Mouse (Mus musculus): ENCODE measurements around the gene Spn. TPM values are rescaled to one million over a fixed set of nuclear protein-coding genes. Genes with fewer than 3 reads are reported as not detected.

Gene Spn
- total and polyA plus RNA-seq, 3 experiments, result 135 to 184 (median 169) TPM

- Histone ChIP-seq H3K4me3 (ENCODE audit: control insufficient read depth in 1 of 2, insufficient read depth in 1 of 2, low read depth in 2 of 2, low read length in 2 of 2) (no peak overlapping the region), H3K27me3 (ENCODE audit: control insufficient read depth in 1 of 2, insufficient read depth in 2 of 2, low read length in 2 of 2) (no peaks in the 10 kb centered on the region), H3K36me3 (ENCODE audit: control insufficient read depth in 1 of 2, insufficient read depth in 2 of 2, low read length in 2 of 2) (peaks cover 0 to under 1% of the 10 kb centered on the region in 2 experiments; a peak in 2 of 4 replicates), H3K4me1 (ENCODE audit: control insufficient read depth in 1 of 2, insufficient read depth in 2 of 2, low read length in 2 of 2) (peaks cover 0 to 8% of the 10 kb centered on the region in 2 experiments; a peak in 2 of 4 replicates), H3K9me3 (replicated peaks; ENCODE audit: insufficient read depth, low read length) (no peaks in the 10 kb centered on the region), H3K27ac (ENCODE audit: control insufficient read depth, low read depth, low read length) (no peak overlapping the region), H3K79me2 (ENCODE audit: control insufficient read depth, insufficient read depth, low read length, poor library complexity) (no peaks in the 10 kb centered on the region), H3K9ac (ENCODE audit: control insufficient read depth, low read depth, low read length, poor library complexity, severe bottlenecking) (no peak overlapping the region)
- DNase-seq (ENCODE audit: low read depth, low spot score), result no peak
- no peak for TF ChIP-seq BHLHE40 (IDR thresholded peaks at IDR 0.05; ENCODE audit: borderline replicate concordance, low read depth, low read length)
- no peak for TF ChIP-seq ZKSCAN1 (IDR thresholded peaks at IDR 0.05; ENCODE audit: low read depth, low read length)
- no peak for TF ChIP-seq ZNF384 (IDR thresholded peaks at IDR 0.05; ENCODE audit: low read depth, low read length)
- TF ChIP-seq POLR2A (IDR thresholded peaks at IDR 0.05; ENCODE audit: control insufficient read depth in 1 of 2, insufficient read depth in 1 of 2, low read depth in 1 of 2, low read length in 2 of 2, poor library complexity in 1 of 2), result no peak
- TF ChIP-seq UBTF (IDR thresholded peaks at IDR 0.05; ENCODE audit: borderline replicate concordance, insufficient read depth, low read depth, low read length), result no peak
- TF ChIP-seq ELF1 (IDR thresholded peaks at IDR 0.05; ENCODE audit: low read depth, low read length), result no peak
- no peak for TF ChIP-seq SIN3A (IDR thresholded peaks at IDR 0.05; ENCODE audit: low read length)
- no peak for TF ChIP-seq USF2 (IDR thresholded peaks at IDR 0.05; ENCODE audit: borderline replicate concordance in 1 of 2, insufficient read depth in 1 of 2, low read depth in 1 of 2, low read length in 2 of 2)
- no peak for TF ChIP-seq MAX (IDR thresholded peaks at IDR 0.05; ENCODE audit: low read length)
- no peak for TF ChIP-seq RAD21 (IDR thresholded peaks at IDR 0.05; ENCODE audit: low read depth, low read length)
- TF ChIP-seq GATA1 (IDR thresholded peaks at IDR 0.05; ENCODE audit: low read depth, low read length), result no peak
- no peak for TF ChIP-seq ZMIZ1 (IDR thresholded peaks at IDR 0.05; ENCODE audit: low read depth, low read length)
- no peak for TF ChIP-seq KAT2A (conservative IDR thresholded peaks at IDR 0.05; ENCODE audit: low read depth, low read length)
- TF ChIP-seq NRF1 (IDR thresholded peaks at IDR 0.05; ENCODE audit: insufficient read depth, low read depth, low read length, poor library complexity, severe bottlenecking), result no peak
These were observed 18.8 kb downstream of the Spn start for GRCm38 (mm10) chr7:127118671-127119445.

GRCm38 (mm10) chr7:127117948-127118347, 19.7 kb downstream of the Spn start:
- Histone ChIP-seq H3K4me1 (ENCODE audit: control insufficient read depth in 1 of 2, insufficient read depth in 2 of 2, low read length in 2 of 2) (peaks cover under 1 to 17% of the 10 kb centered on the region in 2 experiments; a peak in 3 of 4 replicates), H3K9me3 (replicated peaks; ENCODE audit: insufficient read depth, low read length) (no peaks in the 10 kb centered on the region), H3K36me3 (ENCODE audit: control insufficient read depth in 1 of 2, insufficient read depth in 2 of 2, low read length in 2 of 2) (peaks cover 0 to 6% of the 10 kb centered on the region in 2 experiments; a peak in 2 of 4 replicates), H3K4me3 (ENCODE audit: control insufficient read depth in 1 of 2, insufficient read depth in 1 of 2, low read depth in 2 of 2, low read length in 2 of 2) (no peak overlapping the region), H3K27me3 (ENCODE audit: control insufficient read depth in 1 of 2, insufficient read depth in 2 of 2, low read length in 2 of 2) (no peaks in the 10 kb centered on the region), H3K9ac (ENCODE audit: control insufficient read depth, low read depth, low read length, poor library complexity, severe bottlenecking) (no peak overlapping the region), H3K27ac (ENCODE audit: control insufficient read depth, low read depth, low read length) (no peak overlapping the region), H3K79me2 (ENCODE audit: control insufficient read depth, insufficient read depth, low read length, poor library complexity) (no peaks in the 10 kb centered on the region)
- peak; percentile 49 for TF ChIP-seq SMC3 (IDR thresholded peaks at IDR 0.05; ENCODE audit: low read depth, low read length)
- TF ChIP-seq ZKSCAN1 (IDR thresholded peaks at IDR 0.05; ENCODE audit: low read depth, low read length), result no peak
- no peak for TF ChIP-seq TBP (IDR thresholded peaks at IDR 0.05; ENCODE audit: low read depth, low read length)
- peak; percentile 49 for TF ChIP-seq RAD21 (IDR thresholded peaks at IDR 0.05; ENCODE audit: low read depth, low read length)
- TF ChIP-seq TAL1 (IDR thresholded peaks at IDR 0.05; ENCODE audit: low read length), result no peak
- peak in 2 of 3 experiments; percentile 7 to 48; a peak in 2 of 6 replicates for TF ChIP-seq CTCF (IDR thresholded peaks at IDR 0.05 in 2 of 3, conservative IDR thresholded peaks at IDR 0.05 in 1 of 3; ENCODE audit: control insufficient read depth in 1 of 3, insufficient read depth in 1 of 3, low read depth in 2 of 3, low read length in 3 of 3, poor library complexity in 1 of 3, severe bottlenecking in 1 of 3)
- peak; percentile 12; the same call in 1 of the 2 replicates for TF ChIP-seq ZC3H11A (IDR thresholded peaks at IDR 0.05; ENCODE audit: low read depth, low read length)
- no peak for DNase-seq (ENCODE audit: low read depth, low spot score)
